ENCODE assay signal across 10 mouse cellular contexts in genomic region chr11:106267871-106268270, GRCm38 (mm10). TPM values are rescaled to one million over a fixed set of nuclear protein-coding genes. Genes with fewer than 3 reads are reported as not detected.
DNase-seq lines count a peak whose midpoint lies in the region; ATAC-seq and TF ChIP-seq lines count a peak whose summit lies in the region.
"Had no signal": no experiment of that assay in that cellular context is flagged by ENCODE, and none has a peak within 500 bp of the region (broad histone marks: within the 10 kb centered on the region; RNA-seq: fewer than 3 reads in every experiment).

No protein-coding gene starts in this region.

- H3K4me3 ChIP-seq in testis, adult 2 months (ENCODE audit: control insufficient read depth, low read depth, low read length), result no peak overlapping the region
- H3K4me3 ChIP-seq in limb, embryonic 11.5 days (ENCODE audit: low read depth, low read length), result no peak overlapping the region
- H3K4me3 ChIP-seq: myocyte had no signal

- no peak overlapping the region for H3K9ac ChIP-seq in limb, embryonic 11.5 days (ENCODE audit: low read length)

- ATAC-seq in cerebellum, adult (ENCODE audit: insufficient number of reproducible peaks, low FRiP score, low TSS enrichment), result peak; percentile 23; the same call in 1 of the 2 replicates
- ATAC-seq in limb, embryonic 11.5 days (ENCODE audit: insufficient number of reproducible peaks, low FRiP score, low TSS enrichment, low read depth), result no peak
- no peak for ATAC-seq in erythroid progenitor cell, adult 5-6 weeks (replicated peaks; ENCODE audit: low FRiP score, poor library complexity, severe bottlenecking)

- H3K9me3 ChIP-seq in limb, embryonic 11.5 days (ENCODE audit: control insufficient read depth, low read length), result no peaks in the 10 kb centered on the region

- peaks cover 16% of the 10 kb centered on the region for H3K4me1 ChIP-seq in testis, adult 2 months (ENCODE audit: control insufficient read depth, insufficient read depth, low read length)
- H3K4me1 ChIP-seq in limb, embryonic 11.5 days (ENCODE audit: control insufficient read depth, insufficient read depth, low read length), result peaks cover 34% of the 10 kb centered on the region

- peaks cover 3% of the 10 kb centered on the region; the same call in 1 of the 2 replicates for H3K36me3 ChIP-seq in testis, adult 2 months (ENCODE audit: control insufficient read depth, insufficient read depth, low read length)
- peaks cover 35% of the 10 kb centered on the region for H3K36me3 ChIP-seq in limb, embryonic 11.5 days (ENCODE audit: control insufficient read depth, insufficient read depth, low read length)

- no peak for TF ChIP-seq CTCF in testis, adult 2 months (IDR thresholded peaks at IDR 0.05; ENCODE audit: control insufficient read depth, insufficient read depth, insufficient replicate concordance, low read depth, low read length)

- no peak overlapping the region; the same call in none of the 2 replicates for H3K4me2 ChIP-seq in limb, embryonic 11.5 days (ENCODE audit: low read depth, severe bottlenecking)

- H3K27ac ChIP-seq in testis, adult 2 months (ENCODE audit: control insufficient read depth, insufficient read depth, low read depth, low read length), result peak overlapping the region; percentile 8
- peak overlapping the region; percentile 43 for H3K27ac ChIP-seq in limb, embryonic 11.5 days (replicated peaks; ENCODE audit: low read depth, low read length)

- no peaks in the 10 kb centered on the region for H3K27me3 ChIP-seq in testis, adult 2 months (ENCODE audit: control insufficient read depth, insufficient read depth, low read length)
- no peaks in the 10 kb centered on the region for H3K27me3 ChIP-seq in limb, embryonic 11.5 days (ENCODE audit: control insufficient read depth, insufficient read depth, low read length)

- WGBS in limb, embryonic 11.5 days, result 42% methylated on average over 5 of the region's 5 CpGs

- DNase-seq in cerebellum, postnatal 4 days (ENCODE audit: low spot score in 2 of 2), result no peak
- DNase-seq in testis, postnatal 14 days (ENCODE audit: low spot score), result no peak
- peak; percentile 44 for DNase-seq in limb, embryonic 11.5 days (ENCODE audit: low spot score)
- no peak for DNase-seq in urinary bladder, postnatal 4 days (ENCODE audit: low spot score in 2 of 2)
- no peak for DNase-seq in left cerebral cortex, adult 8-10 months (ENCODE audit: low spot score in 2 of 2)

- TF ChIP-seq POLR2A in testis, adult 2 months (IDR thresholded peaks at IDR 0.05; ENCODE audit: control insufficient read depth, low read depth, low read length), result no peak

RNA-seq across cellular contexts. Expression of gene Smarcd2, which starts 4.9 kb away (rescaled TPM):
- polyA plus RNA-seq in testis, adult 2 months (2012; rRNA removed), result 74.7 and 74.9 TPM in 2 replicates
- 82.6 and 84.8 TPM in 2 replicates for polyA plus RNA-seq in limb, embryonic 11.5 days (2014; fragmentation: Nextera tagmentation; extraction: Ambion mirVana)
- 36.0 and 49.0 TPM in 2 replicates for total RNA-seq in erythroid progenitor cell, adult 5-6 weeks (2015; ENCODE audit: low replicate concordance)
- 119 and 162 TPM in 2 replicates for total RNA-seq in erythroid progenitor cell, adult 5-6 weeks (2017; ENCODE audit: low replicate concordance)
- total RNA-seq in left cerebral cortex, adult 8-10 months (2022), result 10 to 100 TPM; 12.2 to 20.5 (median 19.4) TPM

RNA-seq across cellular contexts. Expression of gene Tcam1, which starts 8.6 kb away (rescaled TPM):
- polyA plus RNA-seq in testis, adult 2 months (2012; rRNA removed), result 92.3 and 97.5 TPM in 2 replicates
- polyA plus RNA-seq in limb, embryonic 11.5 days (2014; fragmentation: Nextera tagmentation; extraction: Ambion mirVana), result 0.09 and 0.29 TPM in 2 replicates
- total RNA-seq in erythroid progenitor cell, adult 5-6 weeks (2015; ENCODE audit: low replicate concordance), result not detected in 2 replicates
- total RNA-seq in erythroid progenitor cell, adult 5-6 weeks (2017; ENCODE audit: low replicate concordance), result not detected in 2 replicates
- total RNA-seq in left cerebral cortex, adult 8-10 months (2022), result under 1 TPM in 3 of 4 experiments, not detected in 1; 0.14 to 0.17 (median 0.16) TPM
- total RNA-seq: heart, postnatal 25 days had no signal

RNA-seq across cellular contexts. Expression of gene Psmc5, which starts 11.9 kb away (rescaled TPM):
- 81.2 and 90.9 TPM in 2 replicates for polyA plus RNA-seq in testis, adult 2 months (2012; rRNA removed)
- polyA plus RNA-seq in limb, embryonic 11.5 days (2014; fragmentation: Nextera tagmentation; extraction: Ambion mirVana), result 380 and 388 TPM in 2 replicates
- 41.5 and 42.5 TPM in 2 replicates for total RNA-seq in erythroid progenitor cell, adult 5-6 weeks (2015; ENCODE audit: low replicate concordance)
- total RNA-seq in erythroid progenitor cell, adult 5-6 weeks (2017; ENCODE audit: low replicate concordance), result 33.4 and 66.2 TPM in 2 replicates
- 100 to 1,000 TPM; 185 to 217 (median 197) TPM for total RNA-seq in left cerebral cortex, adult 8-10 months (2022)

RNA-seq across cellular contexts. Expression of gene Ftsj3, which starts 12.0 kb away (rescaled TPM):
- 16.0 and 17.2 TPM in 2 replicates for polyA plus RNA-seq in testis, adult 2 months (2012; rRNA removed)
- 72.6 and 74.9 TPM in 2 replicates for polyA plus RNA-seq in limb, embryonic 11.5 days (2014; fragmentation: Nextera tagmentation; extraction: Ambion mirVana)
- 6.5 and 13.8 TPM in 2 replicates for total RNA-seq in erythroid progenitor cell, adult 5-6 weeks (2015; ENCODE audit: low replicate concordance)
- 19.1 and 20.7 TPM in 2 replicates for total RNA-seq in erythroid progenitor cell, adult 5-6 weeks (2017; ENCODE audit: low replicate concordance)
- total RNA-seq in left cerebral cortex, adult 8-10 months (2022), result 10 to 100 TPM; 24.2 to 34.4 (median 29.6) TPM

RNA-seq across cellular contexts. Expression of gene Gh, which starts 33.8 kb away (rescaled TPM):
- not detected in 2 replicates for polyA plus RNA-seq in testis, adult 2 months (2012; rRNA removed)
- not detected in 2 replicates for polyA plus RNA-seq in limb, embryonic 11.5 days (2014; fragmentation: Nextera tagmentation; extraction: Ambion mirVana)
- total RNA-seq in erythroid progenitor cell, adult 5-6 weeks (2015; ENCODE audit: low replicate concordance), result not detected in 2 replicates
- 2.7 TPM in 1 of 2 replicates, not detected in the other for total RNA-seq in erythroid progenitor cell, adult 5-6 weeks (2017; ENCODE audit: low replicate concordance)
- 10 to 100 TPM in 1 of 4 experiments, 1 to 10 TPM in 1, not detected in 2; 1.1 to 16.8 TPM for total RNA-seq in left cerebral cortex, adult 8-10 months (2022)
- total RNA-seq: heart, postnatal 25 days had no signal
- polyA plus RNA-seq: myocyte had no signal
